Mouse (Mus musculus) urinary bladder, postnatal 10 days (tissue): Measurements from ENCODE around the gene Cenpa.
"Not testable (repeated sequence)": the region's sequence is repeated elsewhere in the genome, so short reads cannot be mapped to it uniquely, and the experiment has no call there.

Experiments
- DNase-seq: peaks from one replicate; pipeline ENCODE4 v3.0.0; 2022; ENCODE audit warnings: low spot score

Gene Cenpa

DNA sequence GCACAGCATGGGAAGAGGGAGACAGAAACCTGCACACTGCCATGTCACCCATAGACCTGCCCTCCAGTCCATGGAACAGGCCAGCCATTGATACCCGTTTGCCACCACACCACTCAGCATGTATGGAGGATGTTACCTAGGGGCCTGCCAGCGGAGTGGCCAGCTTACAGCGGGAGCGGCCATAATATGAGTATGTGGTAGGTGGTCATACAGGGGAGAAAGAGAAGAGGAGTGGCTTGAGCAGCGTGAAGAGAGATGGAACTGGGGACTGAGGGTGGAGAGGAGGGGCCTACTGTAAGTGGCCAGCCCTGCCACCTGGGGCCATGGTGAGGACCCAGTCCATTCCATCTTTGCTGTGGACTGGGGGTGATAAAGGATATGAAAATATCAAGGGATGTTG lies 15.4 kb downstream of the Cenpa start:
- DNase-seq, result no peak

DNA sequence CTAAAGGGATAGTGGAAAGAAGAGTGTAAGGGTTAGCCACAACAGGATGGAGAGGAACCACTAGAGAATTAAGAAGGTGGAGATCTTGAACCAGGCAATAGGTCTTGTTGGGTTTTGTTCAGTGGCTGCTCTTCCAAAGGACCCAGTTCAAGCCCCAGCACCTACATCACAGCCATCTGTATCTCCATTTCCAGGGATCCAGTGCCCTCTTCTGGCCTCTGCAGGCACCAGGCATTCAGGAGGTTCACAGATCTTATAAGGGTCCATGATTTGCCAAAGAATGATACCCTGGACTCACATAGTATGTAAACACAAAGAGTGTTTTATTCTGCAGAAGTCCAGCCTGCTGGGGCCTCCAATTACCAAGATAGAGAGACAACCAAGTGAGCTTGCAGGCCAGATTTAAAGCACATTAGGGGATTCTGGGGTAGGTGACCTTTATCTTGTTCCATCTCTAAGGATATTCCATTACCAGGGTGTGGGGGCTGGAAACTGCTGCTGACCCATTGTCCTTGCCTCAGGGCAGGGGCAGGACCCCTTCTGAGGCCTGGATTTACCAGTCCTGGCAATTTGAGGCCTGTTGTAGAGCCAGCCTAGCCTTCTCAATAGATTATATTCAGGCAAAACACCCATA lies 16.5 kb downstream of the Cenpa start:
- no peak for DNase-seq

DNA sequence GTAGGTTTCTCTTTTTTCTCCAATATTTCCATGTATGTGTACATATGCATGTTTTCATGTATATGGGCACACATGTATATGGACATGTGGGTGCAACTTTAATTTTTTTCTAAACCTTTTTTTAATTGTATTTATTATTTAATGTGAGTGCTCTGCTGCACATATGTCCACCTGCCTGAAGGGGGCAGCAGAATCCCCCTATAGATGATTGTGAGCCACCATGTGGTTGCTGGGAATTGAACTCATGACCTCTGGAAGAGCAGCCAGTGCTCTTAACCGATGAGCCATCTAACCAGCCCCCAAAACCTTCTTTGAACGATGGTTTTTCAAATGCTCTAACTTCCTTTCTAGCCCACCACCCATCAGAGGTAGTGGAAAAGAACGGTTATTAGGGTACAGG lies 17.4 kb downstream of the Cenpa start:
- no peak for DNase-seq

DNA sequence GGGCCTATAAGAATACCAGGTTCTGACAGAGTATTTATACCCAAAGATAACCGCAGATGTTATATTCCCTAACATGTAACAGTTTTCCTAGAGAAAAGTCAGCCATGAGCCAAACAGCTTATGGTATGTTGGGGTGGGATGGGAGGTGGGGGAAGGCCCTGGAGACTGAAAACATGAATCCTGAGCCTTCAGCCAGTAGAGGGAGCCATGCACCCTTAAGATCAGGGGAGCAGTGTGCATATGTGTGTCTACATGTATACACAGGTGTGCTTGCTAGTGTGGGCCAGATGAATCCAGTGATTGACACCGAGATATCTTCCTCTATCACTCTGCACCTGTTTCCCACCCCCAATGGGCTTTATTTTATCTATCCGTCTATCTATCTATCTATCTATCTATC lies 20.2 kb downstream of the Cenpa start:
- no peak for DNase-seq

DNA sequence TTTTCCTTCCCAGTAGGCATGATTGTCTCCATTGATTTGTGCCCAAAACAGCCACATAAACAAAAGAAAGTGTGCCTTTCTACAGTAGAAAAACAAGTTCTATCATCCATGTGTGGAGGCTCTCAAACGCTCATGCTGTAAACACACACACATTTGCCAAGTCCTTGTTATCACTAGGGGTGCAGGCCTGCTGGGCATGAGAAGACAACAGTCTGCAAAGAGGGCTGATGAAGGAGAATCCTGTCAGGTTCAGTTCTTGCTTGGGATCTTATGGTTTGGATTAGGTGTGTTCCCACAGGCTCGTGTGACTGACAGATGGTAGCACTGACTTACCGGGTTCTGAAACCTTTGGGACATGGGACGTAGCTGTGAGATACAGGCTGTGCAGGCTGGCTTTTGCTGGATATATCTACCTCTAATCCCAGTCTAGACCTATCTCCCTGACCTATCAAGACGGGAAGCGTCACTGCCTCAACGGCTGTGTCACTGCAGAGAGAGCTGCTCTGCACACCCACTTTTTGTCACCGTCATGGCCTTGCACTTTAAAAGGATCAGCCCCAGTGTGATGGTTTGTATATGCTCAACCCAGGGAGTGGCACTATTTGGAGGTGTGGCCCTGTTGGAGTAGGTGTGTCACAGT lies 33.9 kb downstream of the Cenpa start:
- DNase-seq, result no peak

DNA sequence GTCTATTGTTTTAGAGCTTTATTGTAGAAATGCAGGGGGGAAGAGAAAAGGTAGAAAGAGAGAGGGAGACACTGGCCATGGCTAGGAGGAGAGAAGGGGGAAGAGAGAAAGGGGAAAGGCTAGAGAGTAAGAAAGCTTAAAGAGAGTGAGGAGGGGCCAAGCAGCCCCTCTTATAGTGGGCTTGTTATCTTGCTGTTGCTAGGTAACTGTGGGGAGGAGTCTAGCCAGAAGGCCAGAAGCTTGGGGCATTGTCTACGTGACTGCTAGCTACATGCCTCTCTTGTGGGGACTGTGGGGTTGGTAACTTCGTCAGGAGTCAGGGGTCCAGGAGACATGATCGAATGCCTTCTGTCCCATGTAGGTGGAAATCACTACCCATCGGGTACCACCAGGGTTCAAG lies 34.8 kb downstream of the Cenpa start:
- DNase-seq, result not testable (repeated sequence)

DNA sequence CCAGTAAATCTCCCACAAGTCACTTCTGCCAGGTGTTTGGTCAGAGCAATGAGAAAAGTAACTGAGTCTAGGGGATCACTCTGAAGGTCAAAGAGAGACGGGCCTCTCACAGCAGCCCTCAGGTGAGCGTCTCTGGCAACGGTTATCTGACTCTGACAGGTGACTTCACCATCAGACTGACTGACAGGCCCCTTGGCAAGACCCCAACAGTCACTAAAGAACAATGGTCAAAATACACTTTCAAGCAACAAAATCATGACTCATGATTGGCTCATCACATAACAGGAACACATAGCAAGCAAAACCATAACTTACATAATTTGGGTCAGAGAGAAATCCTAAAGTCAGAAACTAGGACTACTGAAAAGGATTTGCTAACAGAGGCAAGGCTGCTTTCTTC lies 35.3 kb downstream of the Cenpa start:
- no peak for DNase-seq

DNA sequence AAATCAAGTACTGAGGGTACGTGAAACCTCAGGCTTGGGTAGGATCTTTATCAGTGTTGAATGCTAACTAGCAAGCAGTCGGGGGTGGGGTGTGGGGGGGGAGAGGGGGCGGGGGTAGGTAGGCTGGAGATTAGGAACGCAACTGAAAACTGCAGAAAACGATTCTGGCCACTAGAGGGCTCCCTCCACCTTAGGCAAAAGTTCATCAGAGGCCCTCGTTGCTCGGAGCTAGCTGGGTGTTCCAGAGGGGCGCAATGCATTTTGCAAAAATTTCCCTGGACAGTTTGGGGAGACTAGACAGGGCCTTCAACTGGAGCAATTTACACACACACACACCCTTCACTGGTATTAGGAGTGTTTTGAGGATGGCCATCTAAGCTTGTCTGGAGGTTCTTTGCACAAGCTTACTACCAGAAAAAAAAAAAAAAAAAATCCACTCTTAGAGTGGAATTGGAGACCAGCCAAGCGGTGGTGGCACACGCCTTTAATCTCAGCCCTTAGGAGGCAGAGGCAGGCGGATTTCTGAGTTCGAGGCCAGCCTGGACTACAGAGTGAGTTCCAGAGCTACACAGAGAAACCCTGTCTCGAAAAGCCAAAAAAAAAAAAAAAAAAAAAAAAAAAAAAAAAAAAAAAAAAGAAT lies 43.3 kb downstream of the Cenpa start:
- DNase-seq, result no peak

DNA sequence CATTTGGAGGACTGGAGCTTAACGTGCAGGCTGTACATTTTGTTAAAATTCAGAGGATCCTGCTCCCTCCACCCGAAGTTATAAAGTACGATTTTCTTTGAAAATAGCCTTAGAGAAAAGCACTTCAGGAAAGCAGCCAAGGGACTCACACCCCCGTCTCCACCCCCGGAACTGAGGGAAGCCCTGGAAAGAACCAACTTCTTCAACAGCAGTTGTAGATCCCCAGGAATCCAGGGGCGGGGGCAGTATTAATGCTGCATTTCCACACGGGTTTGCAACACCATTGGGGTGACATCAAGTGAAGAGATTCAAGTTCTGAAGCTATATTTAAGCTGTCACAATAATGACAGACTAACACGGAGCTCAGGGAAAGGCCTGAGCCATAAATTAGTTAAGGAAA lies 43.9 kb downstream of the Cenpa start:
- no peak for DNase-seq

DNA sequence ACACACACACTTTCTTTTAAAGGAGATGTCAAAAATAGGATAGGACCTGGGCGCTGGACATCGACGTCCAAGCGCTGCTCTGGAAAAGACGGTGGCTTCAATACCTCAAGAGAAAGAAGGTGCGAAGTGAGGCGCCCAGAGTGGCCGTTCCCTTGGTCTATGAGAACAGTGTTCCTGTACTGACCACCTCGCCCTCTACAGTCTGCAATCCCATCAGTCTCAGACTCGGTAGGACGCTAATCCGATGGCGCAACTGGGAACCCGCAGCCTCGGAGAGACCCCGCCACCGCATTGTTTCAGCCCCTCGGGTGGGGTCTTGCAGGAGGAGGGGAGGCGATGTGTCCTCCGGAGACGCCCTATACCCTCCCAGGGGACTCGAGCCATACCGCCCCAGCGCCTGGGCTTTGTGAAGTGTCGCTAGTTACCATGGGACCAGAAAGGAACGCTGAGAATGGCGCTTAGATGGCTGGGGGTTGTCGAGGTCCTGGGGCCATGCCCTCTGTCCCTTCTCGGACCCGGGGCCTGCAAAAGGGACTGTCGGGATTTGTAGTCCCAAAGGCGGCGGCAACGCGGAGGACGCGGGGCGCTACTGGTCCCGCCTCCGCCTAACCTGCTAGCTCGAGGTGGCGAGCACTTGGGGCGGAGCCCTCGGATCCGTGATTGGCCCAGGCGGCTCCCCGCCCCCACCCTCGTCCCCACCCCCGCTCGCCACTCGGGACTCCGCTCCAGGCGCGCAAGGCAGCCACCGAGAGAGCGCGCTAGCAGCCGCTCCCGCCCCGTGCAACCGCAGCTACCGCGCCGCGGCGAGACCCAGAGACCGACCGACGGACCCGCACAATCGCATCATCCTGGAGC lies 44.8 kb downstream of the Cenpa start, which contains the start of gene Dpysl5:
TSS of gene Dpysl5 (plus strand) at position 418 of the 855 bp plus-strand sequence.
- DNase-seq, result no peak

DNA sequence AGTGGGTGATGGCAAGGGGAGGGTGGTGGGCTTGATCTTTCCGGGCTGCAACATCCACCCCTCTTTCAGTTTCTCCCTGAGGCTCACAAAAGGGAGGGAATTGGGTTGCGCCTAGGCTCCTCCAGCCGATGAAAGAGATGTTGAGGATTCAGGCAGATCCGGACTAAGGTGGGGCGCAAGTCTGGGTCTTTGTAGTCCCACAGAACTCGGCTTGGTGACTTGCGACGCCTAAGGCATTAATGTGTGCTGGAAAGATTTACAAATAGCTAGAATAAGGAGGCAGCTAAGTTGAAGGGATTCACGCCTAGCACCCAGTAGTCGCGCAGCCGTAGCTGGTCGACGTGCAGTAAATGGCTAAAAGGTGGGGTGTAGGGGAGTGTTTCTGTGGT lies 45.4 kb downstream of the Cenpa start:
- DNase-seq, result no peak

DNA sequence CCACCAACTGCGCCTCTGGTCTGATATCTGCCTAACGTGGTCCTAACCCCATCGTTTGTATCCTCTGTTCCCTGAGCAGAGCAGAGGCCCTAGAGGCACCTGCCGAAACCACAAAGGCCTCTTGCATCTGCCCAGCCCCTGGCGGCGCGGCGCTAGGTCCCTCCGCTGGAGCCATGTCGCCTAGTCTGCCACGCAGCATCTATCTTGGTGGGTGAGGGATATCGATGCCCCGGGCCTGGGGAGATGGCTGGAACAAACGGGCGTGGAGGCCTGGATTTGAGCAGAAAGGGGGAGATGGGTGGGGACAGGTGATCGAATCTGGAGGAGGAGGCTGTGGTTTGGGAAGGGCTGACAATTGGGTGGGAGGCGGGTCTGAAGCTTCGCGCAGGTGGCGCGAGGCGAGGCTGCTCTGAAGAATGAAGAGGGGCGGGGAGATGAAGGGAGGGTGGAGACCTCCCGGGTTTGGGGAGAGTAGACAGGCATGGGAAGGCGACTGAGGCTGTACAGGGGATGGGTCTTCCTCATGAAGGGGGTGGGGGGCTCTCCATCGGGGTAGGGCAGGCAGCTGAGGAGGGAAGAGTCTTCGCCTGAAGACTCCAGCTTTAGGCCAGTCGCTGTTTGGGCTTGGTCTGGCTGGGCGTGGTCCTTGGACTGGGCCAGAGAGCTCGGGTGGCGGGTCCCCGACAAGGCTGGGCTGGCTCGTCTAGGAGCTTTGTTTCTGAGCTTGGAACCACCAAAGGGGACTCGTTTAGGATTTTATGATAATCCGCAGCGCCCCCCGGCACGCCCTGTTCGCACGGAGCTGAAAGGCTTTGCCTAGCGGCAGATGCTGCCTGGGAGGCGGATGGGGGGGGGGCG lies 46.1 kb downstream of the Cenpa start:
- DNase-seq, result no peak

DNA sequence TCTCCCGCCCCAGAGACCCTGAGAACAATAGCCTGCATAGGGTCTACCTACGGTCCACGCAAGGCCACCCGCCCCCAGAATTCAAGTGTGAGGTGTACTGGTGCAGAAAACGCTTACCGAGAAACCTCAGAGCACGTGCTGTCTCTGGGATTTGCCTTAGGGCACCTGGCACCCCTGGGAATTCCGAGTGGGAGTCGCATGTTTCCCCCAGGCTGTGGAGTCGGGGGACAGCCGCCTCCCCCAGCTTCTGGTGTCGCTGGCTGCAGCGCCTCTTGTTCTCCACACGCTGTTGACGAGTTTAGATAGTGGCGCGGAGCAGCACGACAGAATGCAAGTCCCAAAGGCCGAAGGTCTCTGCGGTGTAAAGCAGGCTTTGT lies 46.7 kb downstream of the Cenpa start:
- no peak for DNase-seq

DNA sequence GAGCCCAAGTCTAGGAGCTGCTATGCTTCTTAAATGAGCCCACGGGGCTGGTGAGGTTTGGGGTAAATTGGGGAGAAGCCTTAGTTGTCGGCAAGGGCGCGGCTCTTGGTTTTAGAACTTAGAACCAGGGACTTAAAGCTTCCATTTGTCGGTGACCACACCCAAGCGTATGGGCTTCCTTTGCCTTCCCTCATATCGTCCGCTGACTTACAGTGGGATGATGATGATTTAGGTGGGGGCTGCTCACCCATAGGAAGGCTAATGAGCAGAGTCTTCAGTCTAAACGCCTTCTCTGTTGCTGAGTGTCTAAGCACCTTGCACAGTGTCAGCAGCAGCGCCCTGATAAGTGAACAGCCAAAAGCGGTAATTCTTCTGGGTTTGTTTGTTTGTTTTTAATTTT lies 47.1 kb downstream of the Cenpa start:
- DNase-seq, result no peak

DNA sequence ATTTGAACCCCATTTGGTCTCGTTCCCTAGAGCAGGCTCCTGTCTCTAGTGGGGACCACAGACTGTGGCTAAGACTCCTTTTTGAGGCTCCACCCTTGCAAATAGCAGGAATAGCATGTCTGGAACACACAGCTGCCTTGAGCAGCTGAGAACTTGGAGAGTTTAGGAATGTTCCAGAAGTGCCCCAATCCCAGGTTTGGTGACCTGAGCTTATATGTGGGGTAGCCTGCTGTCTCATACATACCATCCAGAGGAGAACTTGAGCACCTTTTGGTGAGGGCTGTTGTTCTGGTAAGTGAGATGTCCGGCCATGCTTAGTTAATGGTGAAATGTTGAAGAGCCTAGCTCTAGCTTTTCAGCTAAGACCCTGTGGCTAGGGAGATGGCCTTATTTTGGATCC lies 49.7 kb downstream of the Cenpa start:
- no peak for DNase-seq

DNA sequence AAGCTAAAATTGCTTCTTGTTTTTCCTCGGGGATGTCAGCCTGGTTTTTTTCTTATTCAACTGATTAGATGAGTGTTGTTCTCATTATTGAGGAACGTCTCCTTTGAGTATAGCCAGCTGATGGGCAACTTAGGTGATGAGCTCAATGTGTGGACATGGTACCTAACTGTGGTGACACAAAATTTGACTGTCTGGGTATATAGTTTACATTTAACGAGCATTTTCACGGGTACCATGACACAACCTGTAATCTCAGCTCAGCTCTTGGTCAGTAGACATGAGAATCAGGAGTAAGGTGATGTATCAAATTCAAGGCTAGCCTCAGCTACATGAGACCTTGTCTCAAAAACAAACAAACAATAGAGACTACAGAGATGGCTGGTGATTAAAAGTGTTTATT lies 50.9 kb downstream of the Cenpa start:
- DNase-seq, result no peak

DNA sequence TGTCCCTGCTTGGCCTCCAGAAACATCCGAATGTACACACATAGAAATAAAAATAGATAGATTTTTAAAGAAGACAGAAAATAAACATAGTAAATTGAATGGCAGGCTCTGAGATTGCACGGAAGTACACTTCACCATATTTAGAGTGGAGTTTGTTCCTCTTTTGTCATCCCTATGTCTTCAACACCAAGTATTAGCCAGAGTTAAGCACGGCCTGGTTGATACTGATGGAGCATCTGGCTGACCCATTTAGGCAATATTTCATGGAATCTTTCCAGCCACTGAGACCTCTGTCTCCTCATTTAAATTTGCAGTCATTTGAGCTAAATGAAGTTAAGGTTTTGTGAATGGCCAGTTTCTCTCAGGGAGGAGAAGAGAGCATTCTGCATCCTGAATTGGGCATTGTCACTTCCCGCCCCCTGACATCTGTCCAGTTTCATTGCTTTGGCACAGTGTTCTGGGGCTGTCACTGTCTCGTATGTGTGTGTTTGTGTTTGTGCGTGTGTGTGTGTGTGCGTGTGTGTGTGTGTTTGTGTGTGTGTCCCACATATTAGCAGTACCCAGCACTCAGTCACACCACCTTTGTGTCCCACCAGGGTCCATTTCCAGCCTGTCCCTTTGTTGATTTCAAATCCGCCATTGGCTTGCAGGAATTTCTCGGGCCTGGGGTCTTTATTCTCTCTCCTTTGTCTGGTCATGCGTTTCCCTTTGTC lies 51.6 kb downstream of the Cenpa start:
- no peak for DNase-seq

DNA sequence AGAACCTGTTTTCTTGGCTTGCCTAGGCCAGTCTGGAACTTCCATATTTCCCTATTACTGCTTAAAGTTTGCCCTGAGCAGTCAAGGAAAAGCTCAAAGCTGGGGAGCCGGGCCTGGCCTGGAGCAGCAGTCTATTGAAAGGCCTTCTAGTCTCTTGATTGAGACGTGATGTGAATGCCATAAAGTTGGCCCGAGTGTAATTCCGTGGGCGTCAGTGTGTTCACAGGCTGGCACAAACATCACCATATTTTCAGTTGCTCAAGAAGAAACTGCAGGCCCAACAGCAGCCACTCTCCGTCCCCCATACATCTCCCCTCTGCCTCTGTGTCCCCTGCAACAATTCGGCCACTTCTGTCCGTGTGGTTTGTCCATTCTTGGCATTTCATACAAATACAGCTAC lies 55.4 kb downstream of the Cenpa start:
- no peak for DNase-seq
